Mouse (Mus musculus): Measurements from ENCODE around the gene Tff2. TPM values are rescaled to one million over a fixed set of nuclear protein-coding genes. Genes with fewer than 3 reads are reported as not detected.

Tff2 gene
- polyA plus RNA-seq (2015; fragmentation: Nextera tagmentation; extraction: Ambion mirVana) = not detected in 2 replicates

DNA sequence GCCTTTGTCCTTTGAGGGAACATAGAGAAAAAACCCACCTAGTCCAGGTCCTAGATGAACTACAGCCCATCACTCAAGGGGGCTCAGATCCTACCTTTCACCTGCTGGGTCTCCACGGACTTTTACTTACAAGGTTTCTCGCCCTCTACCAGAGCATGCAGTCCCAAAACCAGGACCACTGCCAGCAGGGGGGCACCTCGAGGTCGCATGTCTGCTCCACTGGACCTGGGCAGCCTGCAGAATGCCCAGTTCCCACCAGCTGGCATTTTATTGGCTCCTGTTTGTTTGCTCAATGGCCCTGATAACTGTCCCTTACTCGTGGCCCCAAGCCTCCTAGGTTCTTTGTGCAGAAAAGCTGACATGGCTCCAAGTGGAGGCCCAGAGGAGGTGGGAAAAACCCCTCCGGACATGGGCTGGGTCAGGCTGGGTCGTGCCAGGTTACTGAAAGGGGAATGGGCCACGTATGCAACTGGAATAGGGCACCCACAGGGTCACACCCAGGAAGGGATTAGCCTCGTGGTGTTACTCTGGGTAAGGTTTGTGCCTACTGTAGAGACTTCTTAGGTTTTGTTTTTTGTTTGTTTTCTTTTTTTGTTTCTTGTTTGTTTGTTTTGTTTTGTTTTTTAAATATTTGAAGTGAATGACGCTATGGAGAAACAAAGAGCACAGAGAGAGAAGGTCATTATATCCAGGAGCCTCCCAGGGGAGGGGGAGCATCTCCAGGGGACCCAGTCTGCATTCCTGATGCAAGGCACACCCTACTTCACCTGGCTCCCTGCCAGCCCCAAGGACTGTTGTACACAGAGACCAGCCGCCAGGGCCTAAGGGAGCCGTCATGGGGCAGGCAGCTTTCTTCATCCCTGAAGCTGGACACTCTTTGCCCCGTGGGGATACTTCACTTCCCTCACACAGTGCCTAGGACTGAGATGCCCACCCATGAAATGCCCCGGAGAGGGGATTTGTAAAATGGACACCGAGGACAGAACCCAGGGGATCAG is at the start of gene Tff2:
Gene Tff2, minus strand, starts transcription at position 243 of the 998 bp plus-strand sequence.
- no peaks in the 10 kb centered on the region for H3K4me1 ChIP-seq (replicated peaks)
- ATAC-seq (ENCODE audit: low FRiP score) = no peak
- no peak within 1 kb of the TSS for H3K27ac ChIP-seq
- no peak within 1 kb of the TSS for H3K4me2 ChIP-seq
- no peak within 1 kb of the TSS for H3K9ac ChIP-seq
- WGBS = 64% methylated on average over 15 of the region's 15 CpGs
- no peak within 1 kb of the TSS for H3K4me3 ChIP-seq
- no peaks in the 10 kb centered on the region for H3K36me3 ChIP-seq
- no peaks in the 10 kb centered on the region for H3K27me3 ChIP-seq
- peaks cover 5% of the 10 kb centered on the region; the same call in 1 of the 2 replicates for H3K9me3 ChIP-seq

DNA sequence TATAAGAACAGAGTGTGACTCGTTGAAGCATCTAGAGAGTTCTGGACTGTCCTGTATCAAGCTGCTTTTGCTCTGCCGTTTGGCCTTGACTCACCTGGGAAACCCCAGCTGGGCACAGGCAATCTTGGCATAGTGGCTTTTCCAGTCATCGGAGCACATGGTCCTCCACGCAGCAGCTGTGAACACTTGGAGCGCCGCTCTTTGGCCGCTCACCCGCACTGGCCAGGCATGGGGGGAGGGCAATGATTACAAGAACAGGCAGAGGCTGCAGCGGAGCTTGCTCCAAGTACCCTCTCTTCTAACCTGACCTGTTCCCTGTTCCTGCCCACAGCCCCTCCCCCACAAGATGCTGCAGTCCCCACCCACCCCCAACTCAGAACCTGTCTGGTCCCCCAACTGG is 49.3 kb upstream of the Tff2 start:
- WGBS = 89% methylated on average over 9 of the region's 9 CpGs
- H3K36me3 ChIP-seq = no peaks in the 10 kb centered on the region
- no peak for ATAC-seq (ENCODE audit: low FRiP score)

DNA sequence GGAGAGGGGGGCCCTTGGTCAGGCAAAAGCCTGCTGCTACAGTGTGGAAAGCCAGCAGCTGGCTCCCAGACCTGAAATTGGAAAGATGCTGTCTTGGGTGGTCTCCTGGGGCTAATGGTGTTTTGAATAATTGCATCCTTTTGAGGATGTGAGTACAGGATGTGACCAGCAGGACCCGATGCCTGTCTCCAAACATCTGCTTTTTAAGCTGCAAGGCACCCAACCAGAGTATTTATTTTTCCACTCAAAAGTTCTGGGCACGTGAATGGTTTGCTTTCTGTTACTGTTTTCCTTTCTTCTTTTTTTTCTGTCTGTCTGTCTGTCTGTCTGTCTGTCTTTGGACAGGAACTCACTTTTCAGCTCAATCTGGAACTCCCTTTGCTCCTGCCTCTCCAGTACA is 48.6 kb upstream of the Tff2 start:
- H3K4me1 ChIP-seq (replicated peaks) = peaks cover 5% of the 10 kb centered on the region
- H3K9ac ChIP-seq = no peak overlapping the region
- no peak overlapping the region for H3K27ac ChIP-seq
- H3K27me3 ChIP-seq = no peaks in the 10 kb centered on the region
- H3K36me3 ChIP-seq = no peaks in the 10 kb centered on the region
- no peak overlapping the region for H3K4me2 ChIP-seq
- H3K9me3 ChIP-seq = no peaks in the 10 kb centered on the region
- 62% methylated on average over 2 of the region's 2 CpGs for WGBS
- no peak overlapping the region for H3K4me3 ChIP-seq
- ATAC-seq (ENCODE audit: low FRiP score) = no peak

More for the DNA sequence above, 49.3 kb upstream of the Tff2 start:
- Histone ChIP-seq H3K4me2 (no peak overlapping the region), H3K27me3 (no peaks in the 10 kb centered on the region), H3K9me3 (no peaks in the 10 kb centered on the region), H3K4me1 (replicated peaks) (peaks cover 5% of the 10 kb centered on the region), H3K27ac (no peak overlapping the region), H3K9ac (no peak overlapping the region), H3K4me3 (no peak overlapping the region)

DNA sequence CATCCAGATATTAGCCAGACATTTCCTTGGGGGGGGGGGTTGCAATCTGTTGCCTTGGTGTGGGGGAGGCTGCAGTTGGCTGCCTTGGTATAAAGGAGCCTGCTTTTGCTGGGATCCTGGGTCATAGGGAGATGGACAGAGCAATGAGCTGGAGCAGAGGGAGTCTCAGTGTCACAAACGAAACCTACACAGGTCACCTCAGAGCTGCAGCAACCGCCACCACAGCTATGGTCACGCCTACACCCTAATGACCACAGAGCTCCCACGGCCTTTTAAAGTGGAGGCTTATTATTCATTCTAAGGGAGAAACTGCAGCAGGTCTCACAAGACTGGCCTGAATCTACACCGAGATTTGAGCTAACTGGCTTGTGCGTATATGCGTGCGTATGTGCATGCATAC is 47.7 kb upstream of the Tff2 start:
- Histone ChIP-seq H3K9ac (no peak overlapping the region), H3K4me1 (replicated peaks) (peaks cover 5% of the 10 kb centered on the region), H3K4me2 (no peak overlapping the region), H3K4me3 (no peak overlapping the region), H3K36me3 (no peaks in the 10 kb centered on the region), H3K27ac (no peak overlapping the region), H3K9me3 (peaks cover 1% of the 10 kb centered on the region; the same call in 1 of the 2 replicates), H3K27me3 (no peaks in the 10 kb centered on the region)
- no peak for ATAC-seq (ENCODE audit: low FRiP score)
- 69% methylated on average over 8 of the region's 8 CpGs for WGBS

DNA sequence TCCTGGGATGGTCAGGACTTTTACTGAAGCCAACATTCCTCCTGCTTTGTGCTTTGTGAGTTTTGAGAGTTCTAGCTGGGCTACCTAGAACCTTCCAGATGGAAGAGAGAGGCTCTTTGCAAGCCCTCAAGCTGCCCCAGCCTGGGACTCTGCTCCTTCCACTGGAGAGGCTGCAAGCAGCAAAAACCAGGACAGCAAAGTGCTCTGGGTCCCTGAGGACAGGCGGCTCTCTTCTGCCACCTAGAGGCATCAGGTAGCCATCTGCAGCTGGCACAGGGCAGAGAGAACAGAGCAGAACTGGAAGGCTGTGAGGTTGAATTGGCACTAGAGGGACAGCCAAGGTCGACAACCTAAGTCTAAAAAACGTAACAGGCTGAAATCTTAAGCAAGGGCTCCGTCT is 43.3 kb upstream of the Tff2 start:
- Histone ChIP-seq H3K27me3 (no peaks in the 10 kb centered on the region), H3K36me3 (no peaks in the 10 kb centered on the region), H3K4me3 (no peak overlapping the region), H3K27ac (no peak overlapping the region), H3K4me1 (replicated peaks) (peaks cover 2% of the 10 kb centered on the region), H3K9ac (no peak overlapping the region), H3K4me2 (no peak overlapping the region), H3K9me3 (peaks cover 4% of the 10 kb centered on the region; the same call in 1 of the 2 replicates)
- ATAC-seq (ENCODE audit: low FRiP score) = no peak
- 26% methylated on average over 4 of the region's 4 CpGs for WGBS

DNA sequence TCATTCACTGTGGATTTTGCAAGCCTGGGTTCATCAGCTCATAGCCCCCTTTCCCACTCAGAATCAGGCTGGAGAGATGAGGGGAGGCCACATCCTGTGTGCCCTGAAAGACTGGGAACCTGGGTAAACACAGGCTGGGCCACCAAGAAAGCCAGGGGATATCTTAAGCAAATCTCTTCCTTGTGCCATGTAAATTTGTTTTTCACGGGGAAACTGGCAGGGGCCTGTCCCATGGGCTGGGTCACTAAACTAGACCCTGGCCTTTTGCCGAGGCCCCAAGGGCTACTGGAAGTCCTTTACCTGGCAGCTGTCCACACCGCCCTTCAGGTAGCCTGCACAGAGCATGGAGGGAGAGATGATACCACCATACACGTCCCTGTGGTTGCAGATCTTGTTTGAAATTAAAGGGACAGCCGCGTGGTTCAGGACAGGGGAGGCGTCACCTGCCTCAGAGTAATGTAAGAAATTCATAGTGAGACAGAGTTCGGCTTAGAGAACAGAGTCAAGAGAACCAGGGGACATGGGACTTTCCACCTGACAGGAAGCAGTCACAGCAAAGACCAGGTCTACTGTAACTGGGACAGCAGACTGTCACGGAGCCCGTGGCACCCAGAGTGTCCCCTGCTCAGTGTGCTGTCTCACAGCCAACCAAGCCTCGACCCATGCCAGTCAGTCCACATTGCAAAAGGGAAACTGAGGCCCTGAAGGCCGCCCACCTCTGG is 40.3 kb upstream of the Tff2 start:
- no peaks in the 10 kb centered on the region for H3K36me3 ChIP-seq
- no peak overlapping the region for H3K4me2 ChIP-seq
- H3K4me1 ChIP-seq (replicated peaks) = no peaks in the 10 kb centered on the region
- no peak overlapping the region for H3K9ac ChIP-seq
- H3K27me3 ChIP-seq = no peaks in the 10 kb centered on the region
- WGBS = 83% methylated on average over 12 of the region's 12 CpGs
- H3K4me3 ChIP-seq = no peak overlapping the region
- no peak for ATAC-seq (ENCODE audit: low FRiP score)
- peaks cover 4% of the 10 kb centered on the region; the same call in 1 of the 2 replicates for H3K9me3 ChIP-seq
- H3K27ac ChIP-seq = no peak overlapping the region

DNA sequence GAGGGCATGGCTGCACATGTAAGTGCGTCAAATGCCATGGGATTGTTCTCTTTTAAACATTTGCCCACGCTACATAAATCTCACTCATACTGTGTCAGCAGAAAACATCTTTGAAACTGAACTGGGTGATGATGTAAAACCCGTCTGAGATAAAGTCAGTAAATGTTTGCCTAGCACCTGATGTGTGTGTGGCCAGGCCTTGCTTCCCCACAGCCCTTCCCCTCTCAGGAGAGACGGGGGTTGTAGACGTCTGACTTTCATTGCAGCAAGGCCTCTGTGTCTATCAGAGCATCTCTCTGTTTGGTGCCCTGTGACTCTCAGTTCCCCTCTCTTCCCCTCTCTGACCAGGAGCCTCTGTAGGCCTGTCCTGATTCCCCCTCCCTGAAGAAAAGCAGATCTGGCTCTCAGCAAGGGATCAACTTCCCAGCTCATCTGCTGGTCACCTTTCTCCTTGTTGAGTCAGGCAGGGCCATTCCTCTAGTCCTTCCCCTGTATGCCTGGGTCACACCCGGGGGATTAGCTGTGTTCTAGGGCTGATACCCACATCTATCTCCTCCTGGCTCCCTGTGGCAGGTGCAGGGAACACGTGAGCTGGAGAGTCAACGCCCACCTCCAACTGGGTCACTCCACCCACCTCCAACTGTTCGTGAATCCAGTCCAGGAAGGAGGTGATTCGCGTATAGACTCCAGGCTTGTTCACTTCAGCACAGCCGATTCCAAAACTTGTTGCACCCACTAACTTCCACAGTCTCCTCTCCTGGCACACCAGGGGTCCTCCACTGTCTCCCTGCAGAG is 39.3 kb upstream of the Tff2 start:
- Histone ChIP-seq H3K27me3 (no peaks in the 10 kb centered on the region), H3K4me2 (no peak overlapping the region), H3K9ac (no peak overlapping the region), H3K36me3 (no peaks in the 10 kb centered on the region), H3K27ac (no peak overlapping the region), H3K4me1 (replicated peaks) (no peaks in the 10 kb centered on the region), H3K4me3 (no peak overlapping the region), H3K9me3 (peaks cover 4% of the 10 kb centered on the region; the same call in 1 of the 2 replicates)
- WGBS = 74% methylated on average over 12 of the region's 12 CpGs
- no peak for ATAC-seq (ENCODE audit: low FRiP score)

DNA sequence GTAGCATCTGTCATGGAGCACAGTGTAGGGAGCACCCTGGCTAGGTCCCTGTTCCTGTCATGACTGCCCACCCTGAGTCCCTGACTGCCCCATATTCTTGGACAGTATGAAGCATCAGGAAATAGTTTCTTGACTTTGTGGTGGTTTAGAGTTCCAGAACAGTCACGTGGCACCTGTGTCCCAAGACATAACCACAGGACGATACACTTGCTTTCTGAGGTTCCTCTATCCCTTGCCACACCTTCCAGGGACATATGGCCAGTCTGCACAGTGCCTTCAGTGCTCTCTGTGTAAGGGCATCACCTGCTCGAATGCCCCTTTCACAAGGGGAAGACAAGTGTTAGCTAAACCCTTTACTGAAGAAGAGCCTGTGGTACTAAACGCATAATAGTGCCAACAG is 37.4 kb upstream of the Tff2 start:
- Histone ChIP-seq H3K36me3 (no peaks in the 10 kb centered on the region), H3K4me3 (no peak overlapping the region), H3K4me1 (replicated peaks) (no peaks in the 10 kb centered on the region), H3K27ac (no peak overlapping the region), H3K27me3 (no peaks in the 10 kb centered on the region), H3K9me3 (no peaks in the 10 kb centered on the region), H3K9ac (no peak overlapping the region), H3K4me2 (no peak overlapping the region)
- 90% methylated on average over 4 of the region's 4 CpGs for WGBS
- ATAC-seq (ENCODE audit: low FRiP score) = no peak

DNA sequence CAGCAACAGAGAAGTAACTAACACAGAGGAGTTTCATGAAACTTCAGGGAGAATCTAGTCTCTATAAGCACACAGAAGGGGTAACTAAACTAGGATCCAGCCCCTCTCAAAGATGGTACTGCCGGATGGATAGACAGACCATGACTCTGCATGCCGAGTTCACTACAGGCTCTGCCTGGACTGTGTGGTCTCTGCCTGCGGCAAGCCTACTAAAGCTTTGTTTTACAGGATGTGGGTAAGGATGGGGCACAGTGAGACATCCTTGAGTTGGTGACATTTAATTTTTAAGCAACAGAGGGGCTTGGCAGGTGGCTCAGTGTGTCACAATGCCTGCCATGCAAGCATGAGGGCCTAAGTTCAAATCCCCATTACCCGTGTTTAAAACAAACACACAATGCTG is 32.2 kb upstream of the Tff2 start:
- no peaks in the 10 kb centered on the region for H3K9me3 ChIP-seq
- H3K4me1 ChIP-seq (replicated peaks) = no peaks in the 10 kb centered on the region
- no peaks in the 10 kb centered on the region for H3K27me3 ChIP-seq
- H3K9ac ChIP-seq = no peak overlapping the region
- H3K27ac ChIP-seq = no peak overlapping the region
- WGBS = 96% methylated on average over 4 of the region's 4 CpGs
- ATAC-seq (ENCODE audit: low FRiP score) = no peak
- H3K4me3 ChIP-seq = no peak overlapping the region
- no peak overlapping the region for H3K4me2 ChIP-seq
- no peaks in the 10 kb centered on the region for H3K36me3 ChIP-seq

DNA sequence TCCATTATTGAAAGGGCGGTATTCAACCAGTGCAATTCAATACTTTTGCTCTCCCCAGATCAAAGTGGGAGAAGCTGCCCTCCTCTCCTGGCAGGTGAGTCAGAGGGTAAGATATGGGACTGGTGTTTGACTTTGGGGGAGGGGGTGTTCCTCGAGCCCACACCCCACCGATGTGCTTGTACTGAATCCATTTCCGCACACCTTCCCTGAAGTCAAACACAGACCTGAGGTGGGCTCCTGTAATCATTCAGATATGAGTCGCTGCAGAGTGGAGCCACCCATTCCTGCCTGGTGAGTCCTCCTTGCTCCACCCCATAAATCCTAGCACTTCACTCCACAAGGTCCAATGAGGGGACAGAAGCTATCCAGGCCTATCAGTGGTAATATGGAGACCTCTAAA is 25.7 kb upstream of the Tff2 start:
- 91% methylated on average over 5 of the region's 5 CpGs for WGBS
- Histone ChIP-seq H3K9ac (no peak overlapping the region), H3K27me3 (no peaks in the 10 kb centered on the region), H3K4me3 (no peak overlapping the region), H3K9me3 (no peaks in the 10 kb centered on the region), H3K4me1 (replicated peaks) (no peaks in the 10 kb centered on the region), H3K36me3 (no peaks in the 10 kb centered on the region), H3K4me2 (no peak overlapping the region), H3K27ac (no peak overlapping the region)
- ATAC-seq (ENCODE audit: low FRiP score) = no peak

DNA sequence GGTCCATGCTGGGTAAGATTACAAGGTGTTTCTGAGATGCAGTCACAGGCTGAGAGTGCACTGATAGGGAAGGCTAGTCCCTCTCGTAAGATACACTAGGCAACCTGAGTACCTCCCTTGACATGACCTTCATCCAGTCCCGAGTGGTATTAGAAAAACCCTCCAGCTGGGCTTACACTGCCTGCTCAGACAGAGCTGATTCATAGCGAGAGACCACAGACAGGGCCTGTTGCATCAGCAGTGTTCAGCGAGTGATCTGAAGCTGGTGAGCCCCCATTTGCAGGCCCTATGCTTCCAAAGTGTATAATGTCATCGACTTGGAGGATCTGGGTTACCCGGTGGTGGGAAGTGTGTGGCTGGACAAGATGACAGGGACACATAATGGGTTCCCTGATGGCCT is 21.0 kb upstream of the Tff2 start, which contains the start of gene Tff1:
Gene Tff1, minus strand, starts transcription at position 151 of the 400 bp plus-strand sequence.
- Histone ChIP-seq H3K27me3 (no peaks in the 10 kb centered on the region), H3K9me3 (no peaks in the 10 kb centered on the region), H3K27ac (no peak within 1 kb of the TSS), H3K4me1 (replicated peaks) (no peaks in the 10 kb centered on the region), H3K4me3 (no peak within 1 kb of the TSS), H3K9ac (no peak within 1 kb of the TSS), H3K4me2 (no peak within 1 kb of the TSS), H3K36me3 (no peaks in the 10 kb centered on the region)
- 88% methylated on average over 6 of the region's 6 CpGs for WGBS
- ATAC-seq (ENCODE audit: low FRiP score) = no peak

DNA sequence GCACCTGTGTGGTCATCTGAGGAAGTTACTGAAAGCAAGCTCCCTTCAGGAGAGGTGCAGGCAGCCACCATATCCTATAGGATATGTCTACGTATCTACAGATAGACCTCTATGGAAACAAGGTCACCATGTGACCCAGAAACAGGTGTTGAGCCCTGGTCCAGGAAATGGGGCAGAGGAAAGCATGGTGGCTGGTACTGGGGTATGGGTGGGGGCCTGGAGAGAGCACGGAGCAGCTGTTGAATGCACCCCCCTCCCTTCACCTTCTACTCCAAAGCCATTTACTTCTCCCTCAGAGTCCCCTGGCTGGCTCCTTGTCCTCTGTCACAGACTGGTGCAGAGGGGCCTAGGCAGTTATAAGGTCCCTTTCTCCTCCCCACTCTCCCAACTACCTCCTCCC is 19.7 kb upstream of the Tff2 start:
- no peaks in the 10 kb centered on the region for H3K4me1 ChIP-seq (replicated peaks)
- no peak overlapping the region for H3K9ac ChIP-seq
- ATAC-seq (ENCODE audit: low FRiP score) = no peak
- no peak overlapping the region for H3K4me2 ChIP-seq
- no peak overlapping the region for H3K27ac ChIP-seq
- no peaks in the 10 kb centered on the region for H3K27me3 ChIP-seq
- no peaks in the 10 kb centered on the region for H3K36me3 ChIP-seq
- no peaks in the 10 kb centered on the region for H3K9me3 ChIP-seq
- WGBS = 74% methylated on average over 2 of the region's 2 CpGs
- no peak overlapping the region for H3K4me3 ChIP-seq
